Mouse (Mus musculus) CH12.LX (cell line): ENCODE measurements around the gene Cdadc1. TPM values are rescaled to one million over a fixed set of nuclear protein-coding genes. Genes with fewer than 3 reads are reported as not detected.

Source experiments
- DNase-seq: peaks from one replicate; pipeline ENCODE4 v3.0.0-alpha.2; 2013; ENCODE audit errors: extremely low read depth
- H3K27ac ChIP-seq: 2 replicates; pipeline ENCODE4 v1.5.1; 2012; ENCODE audit warnings: low read depth, mild to moderate bottlenecking, control low read depth, moderate library complexity; ENCODE audit not compliant: insufficient read depth
- H3K27me3 ChIP-seq: replicated peaks from 2 replicates; pipeline ENCODE3; 2012; ENCODE audit warnings: inconsistent platforms
- H3K36me3 ChIP-seq, 2 experiments: replicated peaks in 1 of 2; 2 replicates each; pipeline versions ENCODE3 to v1.6.1; 2012; ENCODE audit warnings: inconsistent platforms in 1 of 2, low read length in 1 of 2, mild to moderate bottlenecking in 1 of 2, mixed read lengths in 1 of 2, moderate library complexity in 1 of 2; ENCODE audit not compliant: control insufficient read depth in 1 of 2, insufficient read depth in 1 of 2
- H3K4me1 ChIP-seq, 2 experiments: 2 replicates each; pipeline ENCODE4 v1.6.1; 2012; ENCODE audit warnings: inconsistent platforms in 1 of 2, moderate library complexity in 1 of 2; ENCODE audit not compliant: insufficient read depth in 2 of 2, control insufficient read depth in 1 of 2
- H3K4me2 ChIP-seq: 2 replicates; pipeline ENCODE4 v1.6.1; 2012; ENCODE audit warnings: low read depth, mild to moderate bottlenecking, control low read depth; ENCODE audit not compliant: poor library complexity, insufficient read depth, severe bottlenecking
- H3K4me3 ChIP-seq, 3 experiments: fragments of 150-350 bp in 1 of 3; sonication (generic) in 1 of 3; replicated peaks in 1 of 3; 2 replicates each; pipeline versions ENCODE3 to v1.5.1; 2011 to 2012; ENCODE audit warnings: low read depth in 2 of 3, low read length in 2 of 3, mild to moderate bottlenecking in 2 of 3, moderate library complexity in 2 of 3, control low read depth in 1 of 3, improper control_type of control experiment in 1 of 3, inconsistent platforms in 1 of 3, mixed read lengths in 1 of 3; ENCODE audit not compliant: poor library complexity in 1 of 3
- H3K79me2 ChIP-seq: replicated peaks from 2 replicates; pipeline ENCODE4 v1.6.1; 2012; ENCODE audit warnings: mild to moderate bottlenecking, moderate library complexity; ENCODE audit not compliant: control insufficient read depth, poor library complexity, insufficient read depth, severe bottlenecking; ENCODE audit errors: extremely low read depth
- H3K9ac ChIP-seq: 2 replicates; pipeline ENCODE4 v1.6.1; 2012; ENCODE audit warnings: low read depth, mild to moderate bottlenecking, control low read depth, moderate library complexity; ENCODE audit not compliant: insufficient read depth
- H3K9me3 ChIP-seq: replicated peaks from 2 replicates; pipeline ENCODE3; 2012; ENCODE audit warnings: low read length, inconsistent platforms, mixed read lengths
- BHLHE40 ChIP-seq: IDR thresholded peaks from 2 replicates; pipeline ENCODE4 v1.6.1; 2011; ENCODE audit warnings: mild to moderate bottlenecking, low read depth, low read length, improper control_type of control experiment
- CHD1 ChIP-seq: IDR thresholded peaks from 2 replicates; pipeline ENCODE4 v1.6.1; 2012; ENCODE audit warnings: low read depth, low read length, improper control_type of control experiment, inconsistent platforms
- CHD2 ChIP-seq: IDR thresholded peaks from 2 replicates; pipeline ENCODE4 v1.6.1; 2011; ENCODE audit warnings: low read length, improper control_type of control experiment
- CTCF ChIP-seq, 2 experiments: IDR thresholded peaks in 1 of 2; conservative IDR thresholded peaks in 1 of 2; 2 replicates each; pipeline ENCODE4 v1.5.1; 2011 to 2012; ENCODE audit warnings: low read depth in 2 of 2, low read length in 2 of 2, improper control_type of control experiment in 1 of 2, inconsistent platforms in 1 of 2, mild to moderate bottlenecking in 1 of 2, moderate library complexity in 1 of 2
- ELF1 ChIP-seq: IDR thresholded peaks from 2 replicates; pipeline ENCODE4 v1.6.1; 2014; ENCODE audit warnings: low read depth, mild to moderate bottlenecking, inconsistent platforms, low read length, improper control_type of control experiment
- EP300 ChIP-seq: IDR thresholded peaks from 2 replicates; pipeline ENCODE4 v1.6.1; 2011; ENCODE audit warnings: low read length, improper control_type of control experiment
- ETS1 ChIP-seq: conservative IDR thresholded peaks from 2 replicates; pipeline ENCODE4 v1.6.1; 2012; ENCODE audit warnings: low read depth, mild to moderate bottlenecking, inconsistent platforms, low read length, improper control_type of control experiment, moderate library complexity
- GABPA ChIP-seq: IDR thresholded peaks from 2 replicates; pipeline ENCODE4 v1.6.1; 2012; ENCODE audit warnings: low read depth, low read length, improper control_type of control experiment, inconsistent platforms; ENCODE audit not compliant: insufficient replicate concordance
- HCFC1 ChIP-seq: IDR thresholded peaks from 2 replicates; pipeline ENCODE4 v1.6.1; 2012; ENCODE audit warnings: low read depth, mild to moderate bottlenecking, inconsistent platforms, low read length, improper control_type of control experiment
- IRF4 ChIP-seq: IDR thresholded peaks from 2 replicates; pipeline ENCODE4 v1.6.1; 2014; ENCODE audit warnings: low read depth, mild to moderate bottlenecking, inconsistent platforms, low read length, improper control_type of control experiment
- KAT2A ChIP-seq: IDR thresholded peaks from 2 replicates; pipeline ENCODE4 v1.6.1; 2012; ENCODE audit warnings: low read length, improper control_type of control experiment, inconsistent platforms; ENCODE audit not compliant: insufficient replicate concordance
- MAFK ChIP-seq: IDR thresholded peaks from 2 replicates; pipeline ENCODE4 v1.6.1; 2011; ENCODE audit warnings: low read length, improper control_type of control experiment; ENCODE audit not compliant: insufficient replicate concordance
- MAX ChIP-seq: IDR thresholded peaks from 2 replicates; pipeline ENCODE4 v1.6.1; 2011; ENCODE audit warnings: low read length, improper control_type of control experiment
- MAZ ChIP-seq: IDR thresholded peaks from 2 replicates; pipeline ENCODE4 v1.6.1; 2012; ENCODE audit warnings: low read depth, mild to moderate bottlenecking, inconsistent platforms, low read length, improper control_type of control experiment, moderate library complexity
- MEF2A ChIP-seq: IDR thresholded peaks from 2 replicates; pipeline ENCODE4 v1.6.1; 2014; ENCODE audit warnings: low read depth, mild to moderate bottlenecking, inconsistent platforms, low read length, improper control_type of control experiment, borderline replicate concordance
- MXI1 ChIP-seq: IDR thresholded peaks from 2 replicates; pipeline ENCODE4 v1.6.1; 2011; ENCODE audit warnings: mild to moderate bottlenecking, low read depth, low read length, improper control_type of control experiment
- MYC ChIP-seq: IDR thresholded peaks from 2 replicates; pipeline ENCODE4 v1.6.1; 2011; ENCODE audit warnings: low read depth, mild to moderate bottlenecking, improper control_type of control experiment, low read length
- NELFE ChIP-seq: IDR thresholded peaks from 2 replicates; pipeline ENCODE4 v1.6.1; 2011; ENCODE audit warnings: low read depth, low read length, improper control_type of control experiment
- POLR2AphosphoS2 ChIP-seq: IDR thresholded peaks from 2 replicates; pipeline ENCODE4 v1.6.1; 2011; ENCODE audit warnings: low read depth, low read length, improper control_type of control experiment
- RAD21 ChIP-seq: IDR thresholded peaks from 2 replicates; pipeline ENCODE4 v1.6.1; 2011; ENCODE audit warnings: low read depth, mild to moderate bottlenecking, low read length, improper control_type of control experiment, moderate library complexity
- RCOR1 ChIP-seq: conservative IDR thresholded peaks from 2 replicates; pipeline ENCODE4 v1.6.1; 2012; ENCODE audit warnings: low read depth, mild to moderate bottlenecking, inconsistent platforms, low read length, improper control_type of control experiment
- SIN3A ChIP-seq: IDR thresholded peaks from 2 replicates; pipeline ENCODE4 v1.6.1; 2012; ENCODE audit warnings: low read length, improper control_type of control experiment, inconsistent platforms
- SMC3 ChIP-seq: IDR thresholded peaks from 2 replicates; pipeline ENCODE4 v1.6.1; 2011; ENCODE audit warnings: low read depth, low read length, improper control_type of control experiment
- TCF12 ChIP-seq: IDR thresholded peaks from 2 replicates; pipeline ENCODE4 v1.6.1; 2014; ENCODE audit warnings: low read depth, mild to moderate bottlenecking, inconsistent platforms, low read length, improper control_type of control experiment
- UBTF ChIP-seq: IDR thresholded peaks from 2 replicates; pipeline ENCODE4 v1.6.1; 2012; ENCODE audit warnings: low read depth, mild to moderate bottlenecking, inconsistent platforms, low read length, improper control_type of control experiment, moderate library complexity
- USF1 ChIP-seq: IDR thresholded peaks from 2 replicates; pipeline ENCODE4 v1.6.1; 2014; ENCODE audit warnings: low read depth, mild to moderate bottlenecking, inconsistent platforms, low read length, improper control_type of control experiment
- USF2 ChIP-seq: conservative IDR thresholded peaks from 2 replicates; pipeline ENCODE4 v1.6.1; 2011; ENCODE audit warnings: low read depth, low read length, improper control_type of control experiment
- ZMIZ1 ChIP-seq: IDR thresholded peaks from 2 replicates; pipeline ENCODE4 v1.6.1; 2012; ENCODE audit warnings: low read depth, mild to moderate bottlenecking, inconsistent platforms, low read length, improper control_type of control experiment
- ZNF384 ChIP-seq: IDR thresholded peaks from 2 replicates; pipeline ENCODE4 v1.6.1; 2012; ENCODE audit warnings: low read depth, low read length, improper control_type of control experiment, inconsistent platforms
- dilution Hi-C: fragments of 300-500 bp; cut with MboI; formaldehyde crosslinking; loops from 2 replicates; pipeline ENCODE4 v1.14.3; 2020; ENCODE audit warnings: low sequenced_read_pairs; ENCODE audit not compliant: extremely low pct_unique_long_range_greater_than_20kb, extremely low pct_ligation_motif_present
- in situ Hi-C: fragments of 300-500 bp; cut with MboI; formaldehyde crosslinking; loops from 3 replicates; pipeline ENCODE4 v1.14.3; 2019; ENCODE audit warnings: low sequenced_read_pairs, low pct_ligation_motif_present, low pct_unique_long_range_greater_than_20kb, mixed read lengths
- polyA plus RNA-seq: library from polyadenylated mRNA; unstranded; fragments of >175 nt; gene quantifications from 2 replicates; pipeline ENCODE4 v1.2.1, GENCODE M21; 2012; ENCODE audit warnings: low read depth; ENCODE audit not compliant: insufficient read length
- total RNA-seq, 2 experiments: library from RNA; depleted of rRNA; stranded (reverse); fragments of 300-350 nt in 1 of 2; fragments of >200 nt in 1 of 2; gene quantifications; 2 replicates each; pipeline ENCODE4 v1.2.3; 2012 to 2014

Gene Cdadc1
- total and polyA plus RNA-seq, 3 experiments = 5.3 to 21.7 (median 11.0) TPM

- H3K27me3 ChIP-seq = peaks cover 2% of the 10 kb centered on the region
These were observed 29.5 kb upstream of the Cdadc1 start for GRCm38 (mm10) chr14:59627142-59627680.

DNA sequence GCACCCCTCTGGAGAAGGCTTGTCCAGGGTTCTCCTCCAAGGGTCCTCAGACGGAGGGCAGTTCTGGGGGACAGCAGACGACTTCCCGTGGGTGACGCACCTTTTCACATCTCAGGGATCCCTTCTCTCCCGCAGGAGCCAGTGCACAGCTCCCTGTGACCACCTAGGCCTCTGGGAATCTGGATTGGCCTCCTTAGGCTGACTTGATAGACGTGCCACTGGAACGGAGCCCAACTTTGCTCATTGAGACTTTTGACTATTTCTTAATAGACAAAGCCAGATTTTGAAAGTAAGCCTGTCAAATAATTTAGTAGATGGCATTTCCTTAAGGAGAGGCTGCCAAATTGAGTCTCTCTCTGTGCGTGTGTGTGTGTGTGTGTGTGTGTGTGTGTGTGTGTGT lies 29.0 kb upstream of the Cdadc1 start:
- Histone ChIP-seq H3K4me3 (no peak overlapping the region), H3K4me2 (no peak overlapping the region)

More at GRCm38 (mm10) chr14:59627142-59627680, 29.5 kb upstream of the Cdadc1 start:
- no peaks in the 10 kb centered on the region for H3K9me3 ChIP-seq
- no peaks in the 10 kb centered on the region for H3K79me2 ChIP-seq
- in situ Hi-C loops = no loop called here
- no peak for DNase-seq
- H3K4me2 ChIP-seq = no peak overlapping the region
- H3K27ac ChIP-seq = no peak overlapping the region
- no peak overlapping the region for H3K4me3 ChIP-seq
- no peak overlapping the region for H3K9ac ChIP-seq
- peaks cover 6 to 7% of the 10 kb centered on the region in 2 experiments for H3K4me1 ChIP-seq
- no peaks in the 10 kb centered on the region for H3K36me3 ChIP-seq
- dilution Hi-C loops = no loop called here
- no peak for TF ChIP-seq ELF1
- TF ChIP-seq ZMIZ1 = no peak
- no peak for TF ChIP-seq CTCF (conservative IDR thresholded peaks at IDR 0.05 in 1 of 2, IDR thresholded peaks at IDR 0.05 in 1 of 2; ENCODE audit: low read depth in 2 of 2, low read length in 2 of 2)
- TF ChIP-seq USF2 = no peak
- no peak for TF ChIP-seq MYC
- TF ChIP-seq EP300 = no peak
- TF ChIP-seq RAD21 = no peak
- no peak for TF ChIP-seq TCF12
- no peak for TF ChIP-seq MXI1
- no peak for TF ChIP-seq SMC3
- TF ChIP-seq CHD2 = no peak
- TF ChIP-seq KAT2A = no peak
- no peak for TF ChIP-seq NELFE
- TF ChIP-seq ETS1 = no peak
- no peak for TF ChIP-seq BHLHE40
- no peak for TF ChIP-seq UBTF
- TF ChIP-seq MAFK = no peak
- no peak for TF ChIP-seq RCOR1
- TF ChIP-seq IRF4 = no peak
- TF ChIP-seq MEF2A = no peak

More for the DNA sequence above, 29.0 kb upstream of the Cdadc1 start:
- DNase-seq = no peak
- TF ChIP-seq ZNF384 = no peak
- no peak for TF ChIP-seq MYC
- no peak for TF ChIP-seq USF1
- TF ChIP-seq MAX = no peak
- no peak for TF ChIP-seq CHD2
- no peak for TF ChIP-seq MAZ
- no peak for TF ChIP-seq TCF12
- TF ChIP-seq GABPA = no peak
- no peak for TF ChIP-seq SIN3A
- TF ChIP-seq MAFK = no peak
- no peak for TF ChIP-seq HCFC1
- TF ChIP-seq EP300 = no peak
- TF ChIP-seq NELFE = no peak
- TF ChIP-seq RCOR1 = no peak
- TF ChIP-seq CHD1 = no peak
- no peak for TF ChIP-seq POLR2AphosphoS2
- Histone ChIP-seq H3K9ac (no peak overlapping the region), H3K27ac (no peak overlapping the region), H3K9me3 (no peaks in the 10 kb centered on the region), H3K4me1 (peaks cover 6 to 7% of the 10 kb centered on the region in 2 experiments), H3K27me3 (peaks cover 2% of the 10 kb centered on the region), H3K79me2 (no peaks in the 10 kb centered on the region), H3K36me3 (no peaks in the 10 kb centered on the region)
- in situ Hi-C loops (no loop called here), dilution Hi-C loops (no loop called here)
